Mouse (Mus musculus) kidney, adult 2 months (tissue): ENCODE results near the gene Pebp1. TPM values are rescaled to one million over a fixed set of nuclear protein-coding genes. Genes with fewer than 3 reads are reported as not detected.
A peak's percentile ranks its signal among the peaks of the same experiment; 100 is the strongest.
"Not testable (repeated sequence)": the region's sequence is repeated elsewhere in the genome, so short reads cannot be mapped to it uniquely, and the experiment has no call there.

Experiments
- DNase-seq: peaks from one replicate; pipeline ENCODE4 v3.0.0; 2021
- H3K27ac ChIP-seq: fragments of 200-500 bp; 2 replicates; pipeline ENCODE4 v1.5.1; 2012; ENCODE audit warnings: low read depth, low read length, control low read depth, inconsistent platforms; ENCODE audit not compliant: insufficient read depth
- H3K27me3 ChIP-seq: fragments of 200-500 bp; replicated peaks from 2 replicates; pipeline ENCODE4 v1.6.1; 2012; ENCODE audit warnings: mild to moderate bottlenecking, moderate library complexity, low read length, inconsistent platforms; ENCODE audit not compliant: control insufficient read depth, insufficient read depth
- H3K36me3 ChIP-seq: fragments of 200-500 bp; 2 replicates; pipeline ENCODE4 v1.6.1; 2012; ENCODE audit warnings: mild to moderate bottlenecking, moderate library complexity, low read length, inconsistent platforms; ENCODE audit not compliant: control insufficient read depth, insufficient read depth
- H3K4me1 ChIP-seq: fragments of 200-500 bp; 2 replicates; pipeline ENCODE4 v1.6.1; 2011; ENCODE audit warnings: low read length; ENCODE audit not compliant: control insufficient read depth, insufficient read depth
- H3K4me3 ChIP-seq: fragments of 200-500 bp; 2 replicates; pipeline ENCODE4 v1.5.1; 2011; ENCODE audit warnings: mild to moderate bottlenecking, low read depth, low read length, control low read depth; ENCODE audit not compliant: insufficient read depth
- CTCF ChIP-seq: fragments of 200-500 bp; conservative IDR thresholded peaks from 2 replicates; pipeline ENCODE4 v1.5.1; 2011; ENCODE audit warnings: low read depth, mild to moderate bottlenecking, control low read depth, low read length, moderate library complexity, mixed read lengths; ENCODE audit not compliant: insufficient read depth, insufficient read length
- POLR2A ChIP-seq: fragments of 200-500 bp; IDR thresholded peaks from one replicate; pipeline ENCODE4 v1.6.1; 2011; ENCODE audit warnings: low read depth, low read length, control low read depth
- WGBS: fragments of 180-500 bp; shearing (Covaris S2); methylation state at CpG from one replicate; pipeline ENCODE4 v1.1.7; 2018; 5-methylcytosine and 5-hydroxymethylcytosine counted together
- polyA plus RNA-seq: library from polyadenylated mRNA; depleted of rRNA; stranded (reverse); fragments of >200 nt; gene quantifications from 2 replicates; pipeline ENCODE4 v1.2.3, GENCODE M21; 2012

Gene Pebp1
- polyA plus RNA-seq, 1 experiment, result 909 TPM

GRCm38 (mm10) chr5:117302899-117303298 is 15.5 kb upstream of the Pebp1 start:
- Histone ChIP-seq H3K4me1 (no peaks in the 10 kb centered on the region; the same call in 1 of the 2 replicates), H3K4me3 (no peak overlapping the region), H3K27ac (no peak overlapping the region), H3K36me3 (no peaks in the 10 kb centered on the region), H3K27me3 (no peaks in the 10 kb centered on the region)
- TF ChIP-seq CTCF, result no peak
- TF ChIP-seq POLR2A, result no peak
- 40% methylated on average over 3 of the region's 3 CpGs for WGBS
- peak; percentile 54 for DNase-seq

DNA sequence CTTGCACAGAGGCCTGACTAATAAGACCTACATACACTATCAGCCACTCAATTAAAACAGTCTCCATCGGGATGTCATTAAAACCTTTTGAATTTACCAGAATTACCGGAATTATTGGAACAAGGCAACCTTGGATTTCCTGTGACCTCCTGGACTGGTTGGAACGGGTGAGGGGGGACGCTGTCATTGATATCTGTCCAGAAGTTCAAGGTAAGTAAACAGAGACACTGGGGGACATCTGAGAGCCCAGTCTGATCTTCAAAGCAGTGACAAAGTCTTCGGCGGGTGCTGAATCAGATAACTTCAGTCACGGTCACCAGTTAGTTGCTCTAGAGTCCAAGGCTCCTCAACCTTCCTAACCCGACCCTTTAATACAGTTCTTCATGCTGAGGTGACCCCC is 7.6 kb upstream of the Pebp1 start:
- H3K27ac ChIP-seq, result no peak overlapping the region
- DNase-seq, result no peak
- TF ChIP-seq POLR2A, result no peak
- TF ChIP-seq CTCF, result no peak
- WGBS, result 74% methylated on average over 8 of the region's 8 CpGs
- no peak overlapping the region for H3K4me3 ChIP-seq
- no peaks in the 10 kb centered on the region for H3K36me3 ChIP-seq
- H3K27me3 ChIP-seq, result no peaks in the 10 kb centered on the region
- H3K4me1 ChIP-seq, result no peaks in the 10 kb centered on the region

- peak; percentile 71 for DNase-seq
- WGBS, result 70% methylated on average over 3 of the region's 3 CpGs
- H3K4me3 ChIP-seq, result not testable (repeated sequence)
Observed at GRCm38 (mm10) chr5:117293776-117294175, 6.4 kb upstream of the Pebp1 start.

GRCm38 (mm10) chr5:117292547-117292946 is 5.1 kb upstream of the Pebp1 start:
- H3K4me3 ChIP-seq, result no peak overlapping the region
- 46% methylated on average over 6 of the region's 6 CpGs for whole genome bisulfite sequencing
- H3K36me3 ChIP-seq, result no peaks in the 10 kb centered on the region
- DNase-seq, result peak; percentile 80
- TF ChIP-seq CTCF, result no peak
- no peak for TF ChIP-seq POLR2A
- peaks cover 4% of the 10 kb centered on the region; the same call in 1 of the 2 replicates for H3K4me1 ChIP-seq
- no peaks in the 10 kb centered on the region for H3K27me3 ChIP-seq
- no peak overlapping the region for H3K27ac ChIP-seq

More at GRCm38 (mm10) chr5:117293776-117294175, 6.4 kb upstream of the Pebp1 start:
- not testable (repeated sequence) for H3K27ac ChIP-seq, H3K4me1 ChIP-seq, H3K36me3 ChIP-seq, H3K27me3 ChIP-seq

DNA sequence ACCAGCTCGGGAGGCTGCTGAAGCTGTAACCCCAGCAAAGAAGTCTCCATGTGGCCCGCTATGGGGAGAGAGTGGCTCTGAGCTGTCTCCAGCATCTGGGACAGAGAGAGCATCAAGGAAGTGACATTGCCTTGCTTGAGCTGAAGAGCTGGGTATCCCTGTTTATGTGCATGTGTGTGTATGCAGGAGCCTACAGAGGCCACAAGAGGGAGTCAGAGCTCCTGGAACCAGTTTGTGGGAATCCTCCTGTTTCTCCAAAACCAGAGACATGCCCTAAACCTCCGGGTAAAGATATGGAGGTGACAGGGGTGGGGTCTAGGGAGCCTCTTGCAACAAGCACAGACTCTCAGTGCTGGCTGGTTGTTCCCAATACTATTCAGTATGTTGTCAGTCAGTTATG is 3.9 kb upstream of the Pebp1 start:
- no peak for DNase-seq
- WGBS, result 90% methylated on average over 3 of the region's 3 CpGs
- no peak overlapping the region for H3K27ac ChIP-seq
- TF ChIP-seq CTCF (peak; percentile 23; the same call in 1 of the 2 replicates), POLR2A (no peak)
- peaks cover 4% of the 10 kb centered on the region; the same call in 1 of the 2 replicates for H3K4me1 ChIP-seq
- H3K4me3 ChIP-seq, result no peak overlapping the region
- H3K27me3 ChIP-seq, result no peaks in the 10 kb centered on the region
- H3K36me3 ChIP-seq, result no peaks in the 10 kb centered on the region

GRCm38 (mm10) chr5:117290081-117290480 is 2.7 kb upstream of the Pebp1 start:
- TF ChIP-seq CTCF, result 0 out of 2 replicates have a peak, but pooled peaks have one; percentile 22
- TF ChIP-seq POLR2A, result no peak
- no peaks in the 10 kb centered on the region for H3K36me3 ChIP-seq
- DNase-seq, result no peak
- H3K4me1 ChIP-seq, result peaks cover 10% of the 10 kb centered on the region
- no peak overlapping the region for H3K4me3 ChIP-seq
- WGBS, result 96% methylated on average over 2 of the region's 2 CpGs
- H3K27ac ChIP-seq, result no peak overlapping the region
- H3K27me3 ChIP-seq, result no peaks in the 10 kb centered on the region

GRCm38 (mm10) chr5:117289646-117290045 is 2.2 kb upstream of the Pebp1 start:
- TF ChIP-seq CTCF (no peak), POLR2A (no peak)
- Histone ChIP-seq H3K27ac (no peak overlapping the region), H3K36me3 (no peaks in the 10 kb centered on the region), H3K27me3 (no peaks in the 10 kb centered on the region), H3K4me3 (no peak overlapping the region), H3K4me1 (peaks cover 10% of the 10 kb centered on the region)
- no peak for DNase-seq

GRCm38 (mm10) chr5:117286286-117286685 is 1.1 kb downstream of the Pebp1 start:
- TF ChIP-seq POLR2A (no peak), CTCF (no peak)
- DNase-seq, result no peak
- 15% methylated on average over 3 of the region's 3 CpGs for WGBS
- no peak overlapping the region for H3K27ac ChIP-seq
- H3K4me1 ChIP-seq, result peaks cover 10% of the 10 kb centered on the region
- no peaks in the 10 kb centered on the region for H3K36me3 ChIP-seq
- H3K27me3 ChIP-seq, result no peaks in the 10 kb centered on the region
- peak overlapping the region; percentile 64 for H3K4me3 ChIP-seq
